Mouse (Mus musculus): ENCODE results near the gene Lrrc49.

DNA sequence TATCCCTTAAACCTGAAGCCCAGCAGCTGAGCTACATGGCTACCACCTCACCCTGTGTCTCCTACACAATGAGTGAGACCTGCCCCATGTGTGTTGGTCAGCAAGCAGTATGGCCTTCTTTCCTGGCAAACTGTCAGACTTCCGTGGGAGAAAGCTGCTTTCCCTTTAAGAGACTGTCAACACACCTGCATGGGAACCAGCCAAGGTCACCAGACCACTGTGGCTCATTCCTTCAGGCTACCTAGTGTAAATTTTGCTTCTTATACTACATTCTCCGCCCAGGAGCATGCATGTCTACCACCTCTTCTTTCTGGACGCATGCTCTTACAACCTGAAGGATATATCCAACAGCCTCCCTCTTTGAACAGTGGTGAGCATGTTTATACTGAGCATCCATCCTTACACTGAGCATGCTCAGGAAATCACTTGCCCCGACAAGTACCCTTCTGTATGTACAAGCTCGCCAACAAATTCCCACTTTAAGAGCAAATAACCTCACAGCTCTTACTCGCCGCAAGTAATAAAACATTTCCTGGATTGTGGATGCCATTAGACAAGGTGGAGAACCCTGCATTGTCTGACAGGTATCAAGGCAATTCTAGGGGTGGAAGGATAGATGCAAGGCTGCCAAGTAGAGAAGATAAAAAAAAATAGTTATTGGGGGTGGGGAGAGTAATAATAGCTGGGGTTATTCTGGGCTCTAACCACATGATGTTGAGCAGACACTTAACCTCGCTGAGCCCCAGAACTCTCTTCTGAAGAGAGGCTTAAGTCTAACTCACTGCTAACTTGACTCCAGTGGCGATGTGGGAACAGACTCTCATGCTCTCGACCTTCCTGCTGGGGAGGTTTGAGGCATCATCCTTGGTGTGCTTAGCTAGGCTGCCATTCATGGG, 158.4 kb downstream of the Lrrc49 start:
- no peak for TF ChIP-seq POLR2A (IDR thresholded peaks at IDR 0.05; ENCODE audit: extremely low read depth, insufficient read depth, low read length)
- no peak for TF ChIP-seq CTCF (IDR thresholded peaks at IDR 0.05; ENCODE audit: extremely low read depth, insufficient read depth, low read length)
